Mouse (Mus musculus): Measurements from ENCODE around the gene Mgrn1.
A peak's percentile ranks its signal among the peaks of the same experiment; 100 is the strongest.

GRCm38 (mm10) chr16:4896249-4897027, 10.4 kb downstream of the Mgrn1 start:
- TF ChIP-seq CTCF (IDR thresholded peaks at IDR 0.05; ENCODE audit: low read depth) (no peak), EP300 (IDR thresholded peaks at IDR 0.05; ENCODE audit: low read depth) (peak; percentile 52)

Data from liver, postnatal 0 days (tissue).